Mouse (Mus musculus): Measurements from ENCODE around the gene Bhlhe40. TPM values are rescaled to one million over a fixed set of nuclear protein-coding genes. Genes with fewer than 3 reads are reported as not detected.

Bhlhe40 gene
- polyA plus RNA-seq, 2 experiments from 2014 or later, result 73.9 to 107 TPM

- ATAC-seq, result no peak
Observed at GRCm38 (mm10) chr6:108663241-108664194, 3.1 kb downstream of the Bhlhe40 start.

- no peak for ATAC-seq
Observed at GRCm38 (mm10) chr6:108664533-108665150, 4.2 kb downstream of the Bhlhe40 start.

- ATAC-seq, result no peak
Observed at GRCm38 (mm10) chr6:108665587-108665986, 5.2 kb downstream of the Bhlhe40 start.

- ATAC-seq, result no peak
Observed at GRCm38 (mm10) chr6:108666648-108667488, 6.4 kb downstream of the Bhlhe40 start.

GRCm38 (mm10) chr6:108667599-108668021 is 7.2 kb downstream of the Bhlhe40 start:
- no peak for ATAC-seq

- ATAC-seq, result peak; percentile 19
Observed at GRCm38 (mm10) chr6:108668321-108668786, 7.9 kb downstream of the Bhlhe40 start.

GRCm38 (mm10) chr6:108670276-108670675 is 9.8 kb downstream of the Bhlhe40 start:
- no peak for ATAC-seq

- no peak for ATAC-seq
Observed at GRCm38 (mm10) chr6:108670821-108671220, 10.4 kb downstream of the Bhlhe40 start.

GRCm38 (mm10) chr6:108672094-108672493 is 11.7 kb downstream of the Bhlhe40 start:
- peak; percentile 71 for ATAC-seq

GRCm38 (mm10) chr6:108674221-108674620 is 13.8 kb downstream of the Bhlhe40 start:
- ATAC-seq, result no peak

GRCm38 (mm10) chr6:108676783-108677340 is 16.4 kb downstream of the Bhlhe40 start:
- no peak for ATAC-seq

- no peak for ATAC-seq
Observed at GRCm38 (mm10) chr6:108677697-108678096, 17.3 kb downstream of the Bhlhe40 start.

GRCm38 (mm10) chr6:108678227-108678626 is 17.8 kb downstream of the Bhlhe40 start:
- ATAC-seq, result no peak

GRCm38 (mm10) chr6:108680503-108680902 is 20.1 kb downstream of the Bhlhe40 start:
- ATAC-seq, result no peak

GRCm38 (mm10) chr6:108681084-108681483 is 20.7 kb downstream of the Bhlhe40 start:
- no peak for ATAC-seq

GRCm38 (mm10) chr6:108683140-108683539 is 22.7 kb downstream of the Bhlhe40 start:
- no peak for ATAC-seq

- ATAC-seq, result no peak
Observed at GRCm38 (mm10) chr6:108684430-108684829, 24.0 kb downstream of the Bhlhe40 start.

- ATAC-seq, result no peak
Observed at GRCm38 (mm10) chr6:108685758-108686355, 25.4 kb downstream of the Bhlhe40 start.

GRCm38 (mm10) chr6:108686930-108687329 is 26.5 kb downstream of the Bhlhe40 start:
- ATAC-seq, result no peak

- ATAC-seq, result peak; percentile 96
Observed at GRCm38 (mm10) chr6:108688344-108688743, 27.9 kb downstream of the Bhlhe40 start.

GRCm38 (mm10) chr6:108692986-108693385 is 32.6 kb downstream of the Bhlhe40 start:
- ATAC-seq, result no peak
